Comparison of ENCODE assay signal across 8 mouse cellular contexts in genomic region chr12:24498150-24498840, GRCm38 (mm10). TPM values are rescaled to one million over a fixed set of nuclear protein-coding genes. Genes with fewer than 3 reads are reported as not detected.
DNase-seq lines count a peak whose midpoint lies in the region; ATAC-seq and TF ChIP-seq lines count a peak whose summit lies in the region.

TSS of gene Taf1b (plus strand) at chr12:24498359.

- peak within 1 kb of the TSS; percentile 65 for H3K4me2 ChIP-seq in hindbrain, embryonic 15.5 days

- no peaks in the 10 kb centered on the region for H3K36me3 ChIP-seq in hindbrain, embryonic 15.5 days

- POLR2A ChIA-PET in Patski (lab: Charles Lee), result no interaction called here

- in situ Hi-C loops in Patski (cut with MboI; ENCODE audit: low pct_unique_long_range_greater_than_20kb), result no loop called here

- peak within 1 kb of the TSS; percentile 75 for H3K27ac ChIP-seq in hindbrain, embryonic 15.5 days (replicated peaks)

- CTCF ChIA-PET in Patski (lab: Charles Lee), result no interaction called here

- peak within 1 kb of the TSS; percentile 75 for H3K4me3 ChIP-seq in hindbrain, embryonic 15.5 days

- peak; percentile 82 for ATAC-seq in Patski
- ATAC-seq in hindbrain, embryonic 15.5 days (ENCODE audit: low FRiP score, low read depth), result peak; percentile 93

- no peak for TF ChIP-seq CTCF in Patski (IDR thresholded peaks at IDR 0.05)

- 0 out of 2 replicates have a peak, but pooled peaks cover 4% of the 10 kb centered on the region for H3K4me1 ChIP-seq in hindbrain, embryonic 15.5 days (replicated peaks)

- 8% methylated on average over 30 of the region's 31 CpGs for WGBS in hindbrain, embryonic 15.5 days

- H3K9me3 ChIP-seq in hindbrain, embryonic 15.5 days, result no peaks in the 10 kb centered on the region

- peak; percentile 46 for DNase-seq in Patski (ENCODE audit: low read depth, low spot score)
- DNase-seq in cerebellum, postnatal 14 days, result peak; percentile 89 to 90
- peak; percentile 75 to 80 for DNase-seq in frontal cortex, postnatal 25 days (ENCODE audit: low spot score in 2 of 2)
- DNase-seq in left cerebral cortex, adult 11 months (ENCODE audit: low spot score), result peak; percentile 61
- DNase-seq in lung, postnatal 4 days, result peak; percentile 89 to 91
- DNase-seq in retina, postnatal 7 days (ENCODE audit: low read depth, low spot score), result peak; percentile 53
- peak; percentile 69 for DNase-seq in urinary bladder, adult 2 months (ENCODE audit: low spot score)

- no peaks in the 10 kb centered on the region for H3K27me3 ChIP-seq in Patski
- no peaks in the 10 kb centered on the region for H3K27me3 ChIP-seq in hindbrain, embryonic 15.5 days

- peak within 1 kb of the TSS; percentile 77 for H3K9ac ChIP-seq in hindbrain, embryonic 15.5 days

RNA-seq across cellular contexts. Expression of gene Taf1b, which starts in this region (rescaled TPM):
- polyA plus RNA-seq in Patski (2021), result 23.0 TPM
- 30.3 and 34.1 TPM in 2 replicates for polyA plus RNA-seq in hindbrain, embryonic 15.5 days (2015; fragmentation: Nextera tagmentation; extraction: Ambion mirVana)
- 17.0 and 17.8 TPM in 2 replicates for polyA plus RNA-seq in urinary bladder, adult 2 months (2012; rRNA removed)

Comparison
In these comparisons a context has a peak if more than half of its experiments do, and no peak if none do; other contexts are left out.
1. Peak in every context shown above with its lines: DNase-seq, ATAC-seq, H3K4me3 ChIP-seq and H3K27ac ChIP-seq.